Mouse (Mus musculus): Measurements from ENCODE around the gene Enpp1. TPM values are rescaled to one million over a fixed set of nuclear protein-coding genes. Genes with fewer than 3 reads are reported as not detected.

The Enpp1 gene
- polyA plus RNA-seq, 1 experiment from 2014 or later, result 2.6 TPM

DNA sequence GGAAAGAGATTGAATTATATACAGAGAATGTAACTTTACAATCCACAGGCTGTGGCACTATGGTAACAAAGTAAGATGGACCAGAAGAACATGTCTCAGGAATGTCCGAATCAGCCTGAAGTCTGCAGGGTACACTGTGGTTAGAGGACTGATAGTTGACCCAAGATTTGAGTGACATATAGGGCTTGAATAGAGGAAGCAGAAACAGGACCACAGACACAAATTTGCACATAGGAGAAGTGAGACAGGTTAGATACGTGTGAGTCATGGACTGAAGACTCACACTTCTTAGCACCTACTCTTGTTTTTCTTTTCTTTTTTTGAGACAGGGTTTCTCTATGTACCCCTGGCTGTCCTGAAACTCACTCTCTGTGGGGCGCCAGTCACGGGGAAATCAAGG lies 15.5 kb upstream of the Enpp1 start:
- no peak for ATAC-seq (replicated peaks)
- H3K4me2 ChIP-seq, result no peak overlapping the region
- 90% methylated on average over 4 of the region's 4 CpGs for WGBS
- H3K4me3 ChIP-seq, result no peak overlapping the region
- H3K27ac ChIP-seq, result no peak overlapping the region
- no peaks in the 10 kb centered on the region for H3K9me3 ChIP-seq
- no peaks in the 10 kb centered on the region for H3K36me3 ChIP-seq (replicated peaks)
- H3K27me3 ChIP-seq (replicated peaks), result no peaks in the 10 kb centered on the region
- no peak overlapping the region for H3K9ac ChIP-seq
- no peaks in the 10 kb centered on the region for H3K4me1 ChIP-seq

DNA sequence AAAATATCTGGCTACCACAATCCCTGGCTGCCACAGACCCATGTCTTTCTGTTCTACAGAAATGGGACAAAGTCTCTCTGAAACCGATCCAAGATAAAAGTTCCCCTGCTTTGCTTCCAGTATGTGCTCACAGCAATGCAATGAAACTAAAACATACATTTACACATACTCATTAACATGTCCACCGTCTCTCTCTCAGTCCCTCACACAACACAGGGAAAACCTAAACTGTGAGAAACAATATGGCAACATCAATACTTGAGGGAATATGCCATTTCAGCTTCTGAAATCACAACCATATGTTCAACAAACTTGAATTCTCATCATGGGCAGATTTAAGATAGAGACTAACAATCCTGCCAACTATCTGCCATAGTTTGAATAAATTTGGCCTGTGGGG lies 13.2 kb upstream of the Enpp1 start:
- Histone ChIP-seq H3K4me1 (no peaks in the 10 kb centered on the region), H3K36me3 (replicated peaks) (no peaks in the 10 kb centered on the region), H3K4me3 (no peak overlapping the region), H3K9ac (no peak overlapping the region), H3K9me3 (no peaks in the 10 kb centered on the region), H3K4me2 (no peak overlapping the region), H3K27me3 (replicated peaks) (no peaks in the 10 kb centered on the region), H3K27ac (no peak overlapping the region)
- WGBS, result 94% methylated on average over 2 of the region's 2 CpGs
- ATAC-seq (replicated peaks), result no peak

DNA sequence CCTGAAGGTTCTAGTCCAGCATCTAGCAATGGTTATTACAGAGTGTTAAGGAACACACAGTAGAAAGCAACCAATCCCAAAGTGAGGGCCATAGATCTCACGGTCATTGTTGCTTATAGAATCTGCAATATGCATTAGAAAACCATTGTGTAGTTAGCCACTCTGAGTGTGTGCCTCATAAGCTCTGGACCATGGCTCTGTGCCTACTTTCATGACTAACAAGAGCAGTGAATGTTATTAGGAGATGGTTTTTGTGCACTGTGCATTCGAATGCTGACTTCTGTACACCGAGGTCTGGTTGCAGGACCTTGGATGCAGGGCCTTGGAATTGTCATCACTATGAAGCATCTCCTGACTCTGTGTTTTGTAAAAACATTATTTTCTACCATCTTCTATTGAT lies 9.9 kb upstream of the Enpp1 start:
- Histone ChIP-seq H3K9me3 (no peaks in the 10 kb centered on the region), H3K27me3 (replicated peaks) (no peaks in the 10 kb centered on the region), H3K4me2 (no peak overlapping the region), H3K36me3 (replicated peaks) (no peaks in the 10 kb centered on the region), H3K4me1 (no peaks in the 10 kb centered on the region; the same call in 1 of the 2 replicates), H3K9ac (no peak overlapping the region), H3K4me3 (no peak overlapping the region), H3K27ac (no peak overlapping the region)
- no peak for ATAC-seq (replicated peaks)
- 90% methylated on average over 3 of the region's 3 CpGs for WGBS

DNA sequence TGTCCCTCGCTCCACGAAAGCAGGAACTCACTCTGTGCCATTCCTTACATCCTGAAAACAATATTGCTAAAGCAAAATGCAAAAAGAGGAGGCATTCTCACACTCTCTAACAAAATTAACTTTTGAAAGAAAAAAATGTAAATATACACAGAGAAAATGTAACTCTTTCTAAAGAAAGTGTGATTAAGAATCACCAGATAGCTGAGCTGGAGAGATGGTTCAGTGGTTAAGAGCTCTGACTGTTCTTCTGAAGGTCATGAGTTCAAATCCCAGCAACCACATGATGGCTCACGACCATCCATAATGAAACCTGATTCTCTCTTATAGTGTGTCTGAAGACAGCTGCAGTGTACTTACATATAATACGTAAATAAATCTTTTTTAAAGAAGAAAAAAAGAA lies 7.4 kb upstream of the Enpp1 start:
- no peak overlapping the region for H3K9ac ChIP-seq
- H3K4me2 ChIP-seq, result no peak overlapping the region
- no peaks in the 10 kb centered on the region; the same call in 1 of the 2 replicates for H3K4me1 ChIP-seq
- no peaks in the 10 kb centered on the region for H3K9me3 ChIP-seq
- no peak overlapping the region for H3K27ac ChIP-seq
- WGBS, result 89% methylated on average over 4 of the region's 4 CpGs
- no peak for ATAC-seq (replicated peaks)
- no peaks in the 10 kb centered on the region for H3K36me3 ChIP-seq (replicated peaks)
- H3K4me3 ChIP-seq, result no peak overlapping the region
- H3K27me3 ChIP-seq (replicated peaks), result no peaks in the 10 kb centered on the region

DNA sequence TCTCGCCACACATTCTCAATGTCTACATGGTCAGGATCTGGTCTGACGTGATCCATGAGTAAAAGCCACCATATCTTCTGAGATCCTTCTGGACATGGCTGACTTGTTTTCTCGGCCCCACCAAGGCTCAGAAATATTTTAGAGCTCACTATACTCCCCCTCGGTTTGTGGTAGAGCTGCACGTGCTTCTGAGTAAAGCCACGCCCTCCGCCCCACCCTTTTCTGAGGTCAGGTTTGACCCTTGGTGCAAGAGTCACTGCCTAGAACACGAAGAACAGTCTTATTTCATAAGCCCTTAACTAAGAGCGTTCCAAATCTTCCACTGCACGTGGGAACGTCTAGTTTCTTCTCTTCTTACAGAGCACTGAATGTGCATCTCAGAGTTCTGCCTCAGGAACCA lies 6.8 kb upstream of the Enpp1 start:
- no peak for ATAC-seq (replicated peaks)
- no peak overlapping the region for H3K9ac ChIP-seq
- H3K4me1 ChIP-seq, result no peaks in the 10 kb centered on the region; the same call in 1 of the 2 replicates
- 62% methylated on average over 11 of the region's 11 CpGs for WGBS
- H3K4me3 ChIP-seq, result no peak overlapping the region
- H3K27me3 ChIP-seq (replicated peaks), result no peaks in the 10 kb centered on the region
- no peak overlapping the region for H3K27ac ChIP-seq
- peak overlapping the region; percentile 14 for H3K4me2 ChIP-seq
- H3K36me3 ChIP-seq (replicated peaks), result no peaks in the 10 kb centered on the region
- no peaks in the 10 kb centered on the region for H3K9me3 ChIP-seq

DNA sequence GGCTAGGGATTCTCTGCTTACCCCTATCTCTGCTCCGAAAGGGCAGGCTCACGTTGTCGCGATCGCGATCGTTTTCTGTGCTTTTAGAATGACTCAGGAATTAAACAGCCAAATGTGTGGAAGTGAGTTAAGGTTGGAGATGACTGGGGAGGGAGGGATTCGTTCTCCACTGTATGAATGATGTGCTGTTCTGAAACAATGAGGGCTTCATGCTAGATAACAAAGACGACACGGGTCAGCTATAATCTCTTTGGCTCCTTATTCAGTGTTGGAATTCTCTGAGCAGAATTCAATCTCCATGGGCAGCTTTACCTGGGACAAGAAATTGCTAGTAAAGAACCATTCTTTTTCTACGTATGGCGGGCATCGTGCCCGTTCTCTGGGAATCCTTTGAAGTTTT lies 6.1 kb upstream of the Enpp1 start:
- Histone ChIP-seq H3K27ac (no peak overlapping the region), H3K4me2 (peak overlapping the region; percentile 14; the same call in 1 of the 2 replicates), H3K4me3 (no peak overlapping the region), H3K9me3 (no peaks in the 10 kb centered on the region), H3K36me3 (replicated peaks) (no peaks in the 10 kb centered on the region), H3K27me3 (replicated peaks) (no peaks in the 10 kb centered on the region), H3K9ac (no peak overlapping the region), H3K4me1 (no peaks in the 10 kb centered on the region; the same call in 1 of the 2 replicates)
- ATAC-seq (replicated peaks), result no peak
- 34% methylated on average over 14 of the region's 14 CpGs for WGBS

DNA sequence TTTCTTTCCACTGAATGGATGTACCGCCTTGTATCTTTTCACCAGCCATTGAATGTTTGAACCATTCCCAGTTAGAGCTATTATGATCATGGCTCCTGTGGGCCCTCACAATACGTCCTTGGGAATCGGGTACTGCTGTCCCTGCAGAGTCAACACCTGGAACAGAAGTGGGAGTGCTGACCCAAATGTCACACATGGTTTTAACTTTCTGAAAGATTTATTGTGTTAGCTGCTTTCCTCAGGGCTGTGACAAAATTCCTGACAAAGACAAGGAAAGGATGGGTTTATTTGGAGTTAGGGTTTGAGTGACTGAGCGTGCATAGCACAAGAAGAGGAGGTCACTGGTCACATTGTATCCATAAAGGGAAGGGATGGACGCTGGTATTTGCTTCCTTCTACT lies 4.3 kb upstream of the Enpp1 start:
- Histone ChIP-seq H3K36me3 (replicated peaks) (no peaks in the 10 kb centered on the region), H3K27me3 (replicated peaks) (no peaks in the 10 kb centered on the region), H3K4me1 (peaks cover 3% of the 10 kb centered on the region), H3K9ac (no peak overlapping the region), H3K4me3 (no peak overlapping the region), H3K9me3 (no peaks in the 10 kb centered on the region), H3K27ac (no peak overlapping the region), H3K4me2 (no peak overlapping the region)
- 85% methylated on average over 5 of the region's 5 CpGs for WGBS
- no peak for ATAC-seq (replicated peaks)

DNA sequence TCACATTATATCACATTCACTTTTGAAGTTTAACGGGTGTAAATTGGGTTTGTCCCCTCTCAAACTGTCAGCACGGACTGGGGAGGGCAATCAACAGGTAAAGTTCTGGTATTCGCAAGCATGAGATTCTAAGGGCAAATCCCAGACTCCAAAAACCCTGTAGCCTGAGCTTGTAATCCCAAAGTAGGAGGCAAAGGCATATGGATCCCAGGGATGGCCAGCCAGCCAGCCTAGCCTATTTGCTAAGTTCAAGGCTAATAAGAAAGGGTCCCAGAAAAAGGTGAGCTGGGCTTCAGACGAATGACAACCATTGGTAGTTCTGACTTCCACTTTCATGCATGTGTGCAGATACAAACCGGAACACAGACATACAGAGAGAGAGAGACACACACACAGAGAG lies 942 bp upstream of the Enpp1 start:
- H3K4me1 ChIP-seq, result peaks cover 7% of the 10 kb centered on the region
- H3K9me3 ChIP-seq, result no peaks in the 10 kb centered on the region
- no peaks in the 10 kb centered on the region for H3K36me3 ChIP-seq (replicated peaks)
- H3K4me3 ChIP-seq, result no peak overlapping the region
- 78% methylated on average over 5 of the region's 5 CpGs for WGBS
- H3K9ac ChIP-seq, result no peak overlapping the region
- no peak overlapping the region for H3K4me2 ChIP-seq
- no peak overlapping the region for H3K27ac ChIP-seq
- ATAC-seq (replicated peaks), result no peak
- peaks cover 4% of the 10 kb centered on the region; the same call in 1 of the 2 replicates for H3K27me3 ChIP-seq (replicated peaks)

DNA sequence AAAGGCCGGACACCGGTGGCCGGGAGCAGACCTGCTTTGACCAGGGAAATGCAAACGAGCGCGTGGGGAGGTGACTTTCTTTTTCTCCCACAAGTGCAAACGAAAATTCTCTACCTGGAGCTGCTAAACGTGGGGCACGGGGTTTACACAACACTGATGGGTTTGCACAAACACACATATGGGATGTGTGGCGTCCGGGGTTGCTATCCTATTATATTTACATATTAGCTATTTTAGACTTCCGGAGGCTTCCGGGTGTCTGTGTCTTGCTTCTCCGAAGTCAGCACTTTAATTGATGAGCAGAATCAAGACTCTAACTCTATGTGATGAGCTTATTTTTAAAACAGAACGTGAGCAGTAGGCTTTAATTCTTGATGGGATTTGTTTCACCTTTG lies 405 bp upstream of the Enpp1 start:
- Histone ChIP-seq H3K4me2 (peak overlapping the region; percentile 88), H3K27ac (no peak overlapping the region), H3K9me3 (no peaks in the 10 kb centered on the region), H3K4me1 (peaks cover 7% of the 10 kb centered on the region), H3K27me3 (replicated peaks) (peaks cover 4% of the 10 kb centered on the region; the same call in 1 of the 2 replicates), H3K4me3 (peak overlapping the region; percentile 53), H3K9ac (peak overlapping the region; percentile 54; the same call in 1 of the 2 replicates), H3K36me3 (replicated peaks) (no peaks in the 10 kb centered on the region)
- 11% methylated on average over 15 of the region's 15 CpGs for WGBS
- peak; percentile 53 for ATAC-seq (replicated peaks)

DNA sequence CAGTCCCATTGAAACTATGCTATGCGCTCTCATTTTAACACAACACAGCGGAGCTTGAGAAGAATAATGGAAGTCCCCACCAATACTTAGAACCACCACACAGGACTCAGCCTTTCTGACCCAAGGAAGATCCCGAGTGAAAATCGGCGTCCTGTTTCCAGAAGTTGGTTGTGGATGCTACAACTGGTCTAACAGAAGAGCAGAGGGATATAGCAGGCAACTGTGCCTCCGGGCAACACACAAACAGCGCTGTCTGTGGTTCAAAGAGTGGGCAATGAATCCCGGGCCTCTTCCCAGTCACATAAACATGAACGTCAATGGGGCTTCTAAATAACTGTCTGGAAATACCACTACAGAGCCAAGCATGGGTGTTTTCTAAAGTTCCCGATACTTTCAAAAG lies 888 bp downstream of the Enpp1 start:
- Histone ChIP-seq H3K9me3 (no peaks in the 10 kb centered on the region), H3K4me2 (peak overlapping the region; percentile 88), H3K27me3 (replicated peaks) (peaks cover 4% of the 10 kb centered on the region; the same call in 1 of the 2 replicates), H3K36me3 (replicated peaks) (no peaks in the 10 kb centered on the region), H3K4me3 (peak overlapping the region; percentile 53), H3K27ac (no peak overlapping the region), H3K9ac (no peak overlapping the region), H3K4me1 (peaks cover 7% of the 10 kb centered on the region)
- peak; percentile 18; the same call in 1 of the 2 replicates for ATAC-seq (replicated peaks)
- WGBS, result 22% methylated on average over 10 of the region's 10 CpGs

DNA sequence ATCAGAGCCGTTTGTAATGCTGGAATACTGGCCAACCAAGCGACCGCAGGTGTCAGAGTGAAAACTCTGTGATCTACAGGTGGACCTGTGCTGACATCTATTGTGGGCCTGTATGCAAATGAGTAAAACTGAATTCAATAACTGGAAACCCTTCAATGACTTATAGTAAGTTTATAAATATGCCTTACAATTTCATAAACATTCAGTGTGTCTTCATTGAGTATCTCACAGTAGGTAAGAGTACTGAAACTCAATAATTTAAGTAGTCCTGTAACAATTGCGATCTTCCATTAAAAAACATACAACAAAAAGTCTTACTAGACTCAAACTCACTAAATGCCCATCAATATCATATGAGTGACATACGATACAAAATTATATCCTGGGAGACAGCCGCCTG lies 1.6 kb downstream of the Enpp1 start:
- 94% methylated on average over 6 of the region's 6 CpGs for WGBS
- Histone ChIP-seq H3K4me2 (no peak overlapping the region), H3K36me3 (replicated peaks) (no peaks in the 10 kb centered on the region), H3K9ac (no peak overlapping the region), H3K9me3 (no peaks in the 10 kb centered on the region), H3K27me3 (replicated peaks) (peaks cover 4% of the 10 kb centered on the region; the same call in 1 of the 2 replicates), H3K4me3 (no peak overlapping the region), H3K27ac (no peak overlapping the region), H3K4me1 (peaks cover 7% of the 10 kb centered on the region)
- no peak for ATAC-seq (replicated peaks)

DNA sequence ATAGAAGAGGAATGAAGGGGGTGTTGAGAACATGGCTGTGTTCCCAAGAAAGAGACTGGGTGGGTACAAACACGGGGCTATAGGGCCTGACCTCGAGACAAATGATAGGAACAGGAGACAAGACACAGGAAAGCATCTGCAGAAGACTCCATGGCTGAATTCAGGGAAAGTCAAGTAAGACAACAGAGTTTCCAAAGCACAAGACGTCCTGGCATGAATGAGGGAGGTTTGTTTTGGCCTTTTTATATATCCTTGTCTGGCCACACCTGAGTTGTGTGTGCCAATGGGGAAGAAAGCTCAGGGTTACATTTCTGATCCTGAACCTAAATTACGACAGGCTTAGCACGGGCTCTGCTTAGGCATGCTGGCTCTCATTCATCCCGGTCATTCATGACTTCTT lies 4.2 kb downstream of the Enpp1 start:
- H3K4me1 ChIP-seq, result peaks cover 7% of the 10 kb centered on the region
- no peak overlapping the region for H3K4me3 ChIP-seq
- ATAC-seq (replicated peaks), result no peak
- no peak overlapping the region for H3K9ac ChIP-seq
- no peaks in the 10 kb centered on the region for H3K36me3 ChIP-seq (replicated peaks)
- no peak overlapping the region for H3K4me2 ChIP-seq
- H3K27ac ChIP-seq, result no peak overlapping the region
- WGBS, result 86% methylated on average over 6 of the region's 6 CpGs
- peaks cover 4% of the 10 kb centered on the region; the same call in 1 of the 2 replicates for H3K27me3 ChIP-seq (replicated peaks)
- no peaks in the 10 kb centered on the region for H3K9me3 ChIP-seq

DNA sequence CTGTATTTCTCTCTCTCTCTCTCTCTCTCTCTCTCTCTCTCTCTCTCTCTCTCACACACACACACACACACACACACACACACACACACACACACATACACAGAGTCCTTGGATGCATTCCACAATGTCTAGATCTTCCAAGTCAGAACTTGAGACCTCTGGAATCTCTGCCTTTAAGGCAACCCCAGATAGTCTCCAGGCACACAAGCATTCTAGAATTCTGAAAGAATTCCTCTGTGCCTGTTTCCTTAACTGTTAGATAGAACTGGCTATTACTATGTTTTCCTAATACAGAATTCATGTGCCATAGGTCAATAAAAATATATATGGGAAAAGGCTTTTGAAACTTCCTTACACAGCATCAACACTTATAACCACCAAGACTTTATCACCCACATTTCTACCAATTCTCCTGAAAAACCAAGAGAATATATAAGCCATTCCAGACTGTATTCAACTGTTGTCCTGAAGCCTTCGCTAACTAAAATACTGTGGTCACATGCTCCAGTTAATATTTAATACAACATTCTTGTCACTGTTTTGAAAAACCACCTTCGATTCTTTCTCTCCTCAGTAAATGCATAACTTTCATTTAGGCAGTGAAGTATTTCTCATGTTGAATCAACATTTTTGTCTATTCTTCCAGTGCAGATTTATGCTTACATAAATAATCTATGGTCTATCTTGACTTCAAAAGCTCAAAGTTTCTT lies 5.4 kb downstream of the Enpp1 start:
- H3K4me2 ChIP-seq, result no peak overlapping the region
- no peaks in the 10 kb centered on the region for H3K36me3 ChIP-seq (replicated peaks)
- no peak overlapping the region for H3K9ac ChIP-seq
- ATAC-seq (replicated peaks), result no peak
- H3K27ac ChIP-seq, result no peak overlapping the region
- H3K4me3 ChIP-seq, result no peak overlapping the region
- H3K4me1 ChIP-seq, result peaks cover 7% of the 10 kb centered on the region
- H3K9me3 ChIP-seq, result no peaks in the 10 kb centered on the region
- H3K27me3 ChIP-seq (replicated peaks), result peaks cover 4% of the 10 kb centered on the region; the same call in 1 of the 2 replicates
- 95% methylated on average over 2 of the region's 2 CpGs for WGBS

All from midbrain, embryonic 15.5 days (tissue).